Mouse (Mus musculus): ENCODE measurements around the gene Tnfaip1. TPM values are rescaled to one million over a fixed set of nuclear protein-coding genes. Genes with fewer than 3 reads are reported as not detected.
"Not testable (repeated sequence)": the region's sequence is repeated elsewhere in the genome, so short reads cannot be mapped to it uniquely, and the experiment has no call there.

Tnfaip1 gene
- 60.7 TPM for polyA plus RNA-seq (2012; fragmentation: generic; extraction: Trizol)
- long read RNA-seq, experiment 1, transcript Tnfaip1-202 (7 exons, 3,768 nt), result major isoform, 44 of 87 reads
- long read RNA-seq, experiment 1, transcript Tnfaip1-201 (7 exons, 3,720 nt), result minor isoform, 27 of 87 reads
- long read RNA-seq, experiment 1, partial matches to known transcripts, result 4 of 87 reads
- long read RNA-seq, experiment 1, other reads (novel, unspliced or antisense), result 12 of 87 reads
- long read RNA-seq, experiment 2, transcript Tnfaip1-202 (7 exons, 3,768 nt), result major isoform, 429 of 797 reads
- long read RNA-seq, experiment 2, transcript Tnfaip1-201 (7 exons, 3,720 nt), result minor isoform, 311 of 797 reads
- long read RNA-seq, experiment 2, partial matches to known transcripts, result 15 of 797 reads
- long read RNA-seq, experiment 2, other reads (novel, unspliced or antisense), result 42 of 797 reads

- H3K79me3 ChIP-seq (ENCODE audit: low read depth), result peaks cover 66% of the 10 kb centered on the region
- no peak for TF ChIP-seq CTCF (IDR thresholded peaks at IDR 0.05; ENCODE audit: control insufficient read depth, insufficient read depth, insufficient read length)
- TF ChIP-seq MAX (IDR thresholded peaks at IDR 0.05), result peak; percentile 83
- H3ac ChIP-seq (ENCODE audit: control insufficient read depth, insufficient read length, low read depth), result peak within 1 kb of the TSS; percentile 95
- no peaks in the 10 kb centered on the region for H3K27me3 ChIP-seq (ENCODE audit: control insufficient read depth, insufficient read depth, insufficient read length)
- peaks cover 82% of the 10 kb centered on the region for H3K79me2 ChIP-seq (ENCODE audit: control insufficient read depth, insufficient read depth)
- H3K36me3 ChIP-seq (ENCODE audit: control insufficient read depth, insufficient read depth), result peaks cover 30% of the 10 kb centered on the region
- H3K4me3 ChIP-seq (ENCODE audit: insufficient read depth, poor library complexity, severe bottlenecking), result peak within 1 kb of the TSS; percentile 93
Measured at GRCm38 (mm10) chr11:78536080-78536689, at the start of gene Tnfaip1, which contains the start of gene Ift20. TSS of gene Tnfaip1 (minus strand) at chr11:78536332. TSS of gene Ift20 (plus strand) at chr11:78536361.

DNA sequence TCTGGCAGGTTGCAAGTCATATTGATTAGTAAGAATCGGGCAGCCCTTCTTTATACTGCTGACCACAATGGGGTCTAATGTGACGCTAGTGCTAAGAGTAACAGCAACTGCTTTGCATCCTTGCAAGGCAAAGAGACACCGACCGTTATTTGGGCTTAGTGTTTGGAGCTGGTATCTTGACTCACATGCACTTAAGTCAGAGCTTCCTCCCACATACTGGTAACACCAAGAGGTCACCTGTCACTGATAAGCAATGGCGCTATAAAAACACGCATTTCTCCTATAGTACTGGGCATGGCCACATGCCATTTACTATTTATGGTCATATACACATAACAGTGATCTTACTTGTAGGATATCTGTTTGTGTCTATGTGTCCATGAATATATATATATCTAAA lies 46.7 kb upstream of the Tnfaip1 start:
- TF ChIP-seq MYOD1 (IDR thresholded peaks at IDR 0.05; ENCODE audit: control insufficient read depth, insufficient read length, low read depth) (no peak), MAX (IDR thresholded peaks at IDR 0.05) (no peak), USF1 (IDR thresholded peaks at IDR 0.05; ENCODE audit: low read depth) (no peak), MYOG (IDR thresholded peaks at IDR 0.05; ENCODE audit: control insufficient read depth, extremely low read depth, insufficient read length) (no peak), CEBPB (IDR thresholded peaks at IDR 0.05; ENCODE audit: low read depth) (no peak), FOSL1 (IDR thresholded peaks at IDR 0.05; ENCODE audit: insufficient read depth, low read length, poor library complexity, severe bottlenecking) (no peak), CTCF (IDR thresholded peaks at IDR 0.05; ENCODE audit: control insufficient read depth, insufficient read depth, insufficient read length) (no peak)
- peaks cover 54% of the 10 kb centered on the region for H3K36me3 ChIP-seq (ENCODE audit: control insufficient read depth, insufficient read depth)
- no peaks in the 10 kb centered on the region for H3K79me2 ChIP-seq (ENCODE audit: control insufficient read depth, insufficient read depth)
- no peaks in the 10 kb centered on the region for H3K27me3 ChIP-seq (ENCODE audit: control insufficient read depth, insufficient read depth, insufficient read length)
- no peaks in the 10 kb centered on the region for H3K79me3 ChIP-seq (ENCODE audit: low read depth)
- H3ac ChIP-seq (ENCODE audit: control insufficient read depth, insufficient read length, low read depth), result no peak overlapping the region
- no peak overlapping the region for H3K4me3 ChIP-seq (ENCODE audit: insufficient read depth, poor library complexity, severe bottlenecking)

DNA sequence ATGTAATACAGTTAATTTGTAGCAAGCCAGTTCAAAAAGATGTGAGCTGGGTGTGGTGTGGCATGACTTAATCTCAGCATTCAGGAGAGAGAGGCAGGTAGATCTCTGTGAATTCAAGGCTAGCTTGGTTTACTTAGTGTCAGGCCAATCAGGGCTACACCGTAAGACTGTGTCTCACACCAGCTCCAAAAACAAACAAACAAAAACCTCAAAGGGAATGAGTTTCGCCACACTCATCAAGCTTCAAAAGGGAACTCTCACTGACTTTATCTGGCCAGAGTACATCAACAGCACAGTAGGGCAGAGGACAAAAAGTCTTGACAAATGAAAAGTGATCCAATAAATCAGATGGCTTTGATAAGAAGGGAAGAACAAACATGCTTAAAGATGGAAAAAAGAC lies 38.8 kb upstream of the Tnfaip1 start:
- TF ChIP-seq MAX (IDR thresholded peaks at IDR 0.05) (no peak), CTCF (IDR thresholded peaks at IDR 0.05; ENCODE audit: control insufficient read depth, insufficient read depth, insufficient read length) (no peak), FOSL1 (IDR thresholded peaks at IDR 0.05; ENCODE audit: insufficient read depth, low read length, poor library complexity, severe bottlenecking) (no peak), CEBPB (IDR thresholded peaks at IDR 0.05; ENCODE audit: low read depth) (no peak), MYOD1 (IDR thresholded peaks at IDR 0.05; ENCODE audit: control insufficient read depth, insufficient read length, low read depth) (no peak), MYOG (IDR thresholded peaks at IDR 0.05; ENCODE audit: control insufficient read depth, extremely low read depth, insufficient read length) (no peak), USF1 (IDR thresholded peaks at IDR 0.05; ENCODE audit: low read depth) (no peak)
- Histone ChIP-seq H3K36me3 (ENCODE audit: control insufficient read depth, insufficient read depth) (peaks cover 61% of the 10 kb centered on the region), H3K79me3 (ENCODE audit: low read depth) (no peaks in the 10 kb centered on the region), H3ac (ENCODE audit: control insufficient read depth, insufficient read length, low read depth) (no peak overlapping the region), H3K79me2 (ENCODE audit: control insufficient read depth, insufficient read depth) (no peaks in the 10 kb centered on the region), H3K27me3 (ENCODE audit: control insufficient read depth, insufficient read depth, insufficient read length) (no peaks in the 10 kb centered on the region), H3K4me3 (ENCODE audit: insufficient read depth, poor library complexity, severe bottlenecking) (no peak overlapping the region)

- Histone ChIP-seq H3K36me3 (ENCODE audit: control insufficient read depth, insufficient read depth) (peaks cover 60% of the 10 kb centered on the region), H3K79me3 (ENCODE audit: low read depth) (no peaks in the 10 kb centered on the region), H3K4me3 (ENCODE audit: insufficient read depth, poor library complexity, severe bottlenecking) (no peak overlapping the region), H3K79me2 (ENCODE audit: control insufficient read depth, insufficient read depth) (no peaks in the 10 kb centered on the region), H3K27me3 (ENCODE audit: control insufficient read depth, insufficient read depth, insufficient read length) (no peaks in the 10 kb centered on the region), H3ac (ENCODE audit: control insufficient read depth, insufficient read length, low read depth) (no peak overlapping the region)
- no peak for TF ChIP-seq MYOG (IDR thresholded peaks at IDR 0.05; ENCODE audit: control insufficient read depth, extremely low read depth, insufficient read length)
- TF ChIP-seq MAX (IDR thresholded peaks at IDR 0.05), result no peak
- no peak for TF ChIP-seq FOSL1 (IDR thresholded peaks at IDR 0.05; ENCODE audit: insufficient read depth, low read length, poor library complexity, severe bottlenecking)
- TF ChIP-seq USF1 (IDR thresholded peaks at IDR 0.05; ENCODE audit: low read depth), result no peak
- no peak for TF ChIP-seq MYOD1 (IDR thresholded peaks at IDR 0.05; ENCODE audit: control insufficient read depth, insufficient read length, low read depth)
- no peak for TF ChIP-seq CTCF (IDR thresholded peaks at IDR 0.05; ENCODE audit: control insufficient read depth, insufficient read depth, insufficient read length)
- TF ChIP-seq CEBPB (IDR thresholded peaks at IDR 0.05; ENCODE audit: low read depth), result no peak
Measured at GRCm38 (mm10) chr11:78574536-78574935, 38.4 kb upstream of the Tnfaip1 start.

DNA sequence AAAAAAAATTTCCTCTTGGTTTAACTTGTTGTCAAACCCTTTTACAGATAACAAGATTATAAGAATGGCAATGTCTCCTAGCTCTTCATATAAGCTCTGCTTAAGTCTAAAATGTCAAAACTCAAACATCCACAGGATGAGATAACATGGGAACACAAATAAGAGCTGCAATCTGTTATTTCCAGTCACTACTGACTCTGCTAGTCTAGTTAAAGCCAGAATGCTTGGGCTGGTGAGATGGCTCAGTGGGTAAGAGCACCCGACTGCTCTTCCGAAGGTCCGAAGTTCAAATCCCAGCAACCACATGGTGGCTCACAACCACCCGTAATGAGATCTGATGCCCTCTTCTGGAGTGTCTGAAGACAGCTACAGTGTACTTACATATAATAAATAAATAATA lies 37.9 kb upstream of the Tnfaip1 start:
- not testable (repeated sequence) for H3K79me2 ChIP-seq (ENCODE audit: control insufficient read depth, insufficient read depth); H3K79me3 ChIP-seq (ENCODE audit: low read depth); H3K27me3 ChIP-seq (ENCODE audit: control insufficient read depth, insufficient read depth, insufficient read length); H3K4me3 ChIP-seq (ENCODE audit: insufficient read depth, poor library complexity, severe bottlenecking); H3ac ChIP-seq (ENCODE audit: control insufficient read depth, insufficient read length, low read depth)
- H3K36me3 ChIP-seq (ENCODE audit: control insufficient read depth, insufficient read depth), result peaks cover 57% of the 10 kb centered on the region

DNA sequence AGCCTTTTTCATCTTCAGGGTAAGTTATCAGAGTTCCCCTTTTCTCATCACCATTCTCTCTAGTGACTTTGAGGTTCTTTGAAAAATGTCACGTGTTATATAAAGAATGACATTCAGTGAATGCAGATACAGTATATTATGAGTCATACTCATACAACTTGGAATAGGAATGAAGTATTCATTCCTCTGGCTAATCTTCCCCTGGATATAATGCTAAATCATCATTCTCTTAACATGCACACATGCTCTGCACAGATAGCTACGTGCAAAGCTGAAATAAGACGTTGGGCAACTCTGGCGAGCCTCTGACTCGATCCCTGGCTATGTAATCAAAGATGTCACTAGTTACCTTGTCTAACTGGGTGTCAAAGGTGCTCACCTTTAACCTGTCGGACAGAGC lies 35.7 kb upstream of the Tnfaip1 start:
- Histone ChIP-seq H3K79me3 (ENCODE audit: low read depth) (no peaks in the 10 kb centered on the region), H3K4me3 (ENCODE audit: insufficient read depth, poor library complexity, severe bottlenecking) (no peak overlapping the region), H3ac (ENCODE audit: control insufficient read depth, insufficient read length, low read depth) (no peak overlapping the region), H3K27me3 (ENCODE audit: control insufficient read depth, insufficient read depth, insufficient read length) (no peaks in the 10 kb centered on the region), H3K79me2 (ENCODE audit: control insufficient read depth, insufficient read depth) (no peaks in the 10 kb centered on the region), H3K36me3 (ENCODE audit: control insufficient read depth, insufficient read depth) (peaks cover 43% of the 10 kb centered on the region)
- TF ChIP-seq USF1 (IDR thresholded peaks at IDR 0.05; ENCODE audit: low read depth), result peak; percentile 36
- no peak for TF ChIP-seq MYOG (IDR thresholded peaks at IDR 0.05; ENCODE audit: control insufficient read depth, extremely low read depth, insufficient read length)
